Mouse (Mus musculus) neural tube, embryonic 11.5 days (tissue): ENCODE results near the gene Adamtsl2. TPM values are rescaled to one million over a fixed set of nuclear protein-coding genes. Genes with fewer than 3 reads are reported as not detected.

Experiments
- ATAC-seq: fragments of 200-750 bp; cut with Nextera tagmentation; 2 replicates; pipeline ENCODE4 v1.8.0; 2017; ENCODE audit warnings: moderate number of reproducible peaks, mild to moderate bottlenecking, moderate TSS enrichment, moderate library complexity; ENCODE audit not compliant: insufficient read depth, low FRiP score, low TSS enrichment
- DNase-seq: peaks from one replicate; pipeline ENCODE4 v3.0.0-alpha.2; 2015; ENCODE audit warnings: low spot score
- H3K27ac ChIP-seq: fragments of 300-500 bp; sonication (generic); 2 replicates; pipeline ENCODE4 v1.5.1; 2014; ENCODE audit warnings: low read depth, mild to moderate bottlenecking, low read length
- H3K27me3 ChIP-seq: fragments of 300-500 bp; sonication (generic); 2 replicates; pipeline ENCODE4 v1.6.1; 2014; ENCODE audit warnings: mild to moderate bottlenecking, low read length, mixed read lengths; ENCODE audit not compliant: control insufficient read depth, insufficient read depth
- H3K36me3 ChIP-seq: fragments of 300-500 bp; sonication (generic); 2 replicates; pipeline ENCODE4 v1.6.1; 2014; ENCODE audit warnings: mild to moderate bottlenecking, low read length, moderate library complexity, mixed read lengths; ENCODE audit not compliant: control insufficient read depth, insufficient read depth
- H3K4me1 ChIP-seq: fragments of 300-500 bp; sonication (generic); 2 replicates; pipeline ENCODE4 v1.6.1; 2014; ENCODE audit warnings: low read length, mixed read lengths; ENCODE audit not compliant: control insufficient read depth, insufficient read depth
- H3K4me2 ChIP-seq: fragments of 300-500 bp; sonication (generic); 2 replicates; pipeline ENCODE4 v1.6.1; 2014; ENCODE audit warnings: low read depth, mild to moderate bottlenecking, moderate library complexity
- H3K4me3 ChIP-seq: fragments of 300-500 bp; sonication (generic); 2 replicates; pipeline ENCODE4 v1.5.1; 2014; ENCODE audit warnings: low read depth, low read length
- H3K9ac ChIP-seq: fragments of 300-500 bp; sonication (generic); 2 replicates; pipeline ENCODE4 v1.6.1; 2014; ENCODE audit warnings: mild to moderate bottlenecking, low read length
- H3K9me3 ChIP-seq: fragments of 300-500 bp; sonication (generic); 2 replicates; pipeline ENCODE4 v1.6.1; 2016; ENCODE audit warnings: low read length; ENCODE audit not compliant: control insufficient read depth
- WGBS: fragments of 180-500 bp; shearing (Covaris S2); extraction: QIAGEN DNeasy Blood & Tissue Kit; methylation state at CpG from one replicate; pipeline ENCODE4 v1.1.7; 2014; 5-methylcytosine and 5-hydroxymethylcytosine counted together
- polyA plus RNA-seq: library from polyadenylated mRNA; unstranded; fragments of >200 nt; fragmentation: Nextera tagmentation; extraction: Ambion mirVana; gene quantifications from 2 replicates; pipeline ENCODE4 v1.2.1, GENCODE M21; 2014

The Adamtsl2 gene
- polyA plus RNA-seq, 1 experiment from 2014 or later = 7.2 TPM

- Histone ChIP-seq H3K4me3 (no peak overlapping the region), H3K27ac (no peak overlapping the region), H3K9ac (no peak overlapping the region), H3K9me3 (no peaks in the 10 kb centered on the region), H3K27me3 (no peaks in the 10 kb centered on the region), H3K36me3 (no peaks in the 10 kb centered on the region), H3K4me1 (0 out of 2 replicates have a peak, but pooled peaks cover 3% of the 10 kb centered on the region), H3K4me2 (no peak overlapping the region)
- WGBS = 92% methylated on average over 7 of the region's 7 CpGs
- no peak for DNase-seq
- no peak for ATAC-seq
These were observed 16.0 kb downstream of the Adamtsl2 start for GRCm38 (mm10) chr2:27095178-27095577.

GRCm38 (mm10) chr2:27096341-27096981 lies 17.3 kb downstream of the Adamtsl2 start:
- Histone ChIP-seq H3K27me3 (no peaks in the 10 kb centered on the region), H3K36me3 (no peaks in the 10 kb centered on the region), H3K4me2 (no peak overlapping the region), H3K9ac (no peak overlapping the region), H3K4me1 (0 out of 2 replicates have a peak, but pooled peaks cover 3% of the 10 kb centered on the region), H3K27ac (no peak overlapping the region), H3K4me3 (no peak overlapping the region), H3K9me3 (no peaks in the 10 kb centered on the region)
- DNase-seq (no peak), ATAC-seq (no peak)
- 68% methylated on average over 13 of the region's 13 CpGs for WGBS

- H3K9ac ChIP-seq = peak overlapping the region; percentile 4; the same call in 1 of the 2 replicates
- no peaks in the 10 kb centered on the region for H3K9me3 ChIP-seq
- H3K36me3 ChIP-seq = no peaks in the 10 kb centered on the region
- H3K4me2 ChIP-seq = no peak overlapping the region
- DNase-seq = no peak
- H3K4me3 ChIP-seq = no peak overlapping the region
- H3K27ac ChIP-seq = no peak overlapping the region
- no peaks in the 10 kb centered on the region for H3K27me3 ChIP-seq
- 0 out of 2 replicates have a peak, but pooled peaks cover 3% of the 10 kb centered on the region for H3K4me1 ChIP-seq
- WGBS = 58% methylated on average over 6 of the region's 6 CpGs
- no peak for ATAC-seq
These were observed 18.1 kb downstream of the Adamtsl2 start for GRCm38 (mm10) chr2:27097241-27097656.

GRCm38 (mm10) chr2:27097776-27098175 lies 18.6 kb downstream of the Adamtsl2 start:
- ATAC-seq = no peak

GRCm38 (mm10) chr2:27103554-27103953 lies 24.4 kb downstream of the Adamtsl2 start:
- Histone ChIP-seq H3K4me2 (no peak overlapping the region), H3K9me3 (no peaks in the 10 kb centered on the region), H3K9ac (no peak overlapping the region), H3K4me1 (no peaks in the 10 kb centered on the region), H3K4me3 (no peak overlapping the region), H3K27ac (no peak overlapping the region), H3K27me3 (no peaks in the 10 kb centered on the region), H3K36me3 (no peaks in the 10 kb centered on the region)
- WGBS = 67% methylated on average over 7 of the region's 7 CpGs
- ATAC-seq (no peak), DNase-seq (no peak)

More at GRCm38 (mm10) chr2:27097776-27098175, 18.6 kb downstream of the Adamtsl2 start:
- no peak overlapping the region for H3K4me3 ChIP-seq
- peak; percentile 53 for DNase-seq
- H3K36me3 ChIP-seq = no peaks in the 10 kb centered on the region
- no peaks in the 10 kb centered on the region for H3K9me3 ChIP-seq
- no peak overlapping the region for H3K4me2 ChIP-seq
- 0 out of 2 replicates have a peak, but pooled peaks cover 3% of the 10 kb centered on the region for H3K4me1 ChIP-seq
- H3K27ac ChIP-seq = no peak overlapping the region
- WGBS = 25% methylated on average over 6 of the region's 6 CpGs
- no peak overlapping the region for H3K9ac ChIP-seq
- no peaks in the 10 kb centered on the region for H3K27me3 ChIP-seq

- DNase-seq = no peak
These were observed 27.6 kb downstream of the Adamtsl2 start for GRCm38 (mm10) chr2:27106816-27107215.

GRCm38 (mm10) chr2:27108144-27108543 lies 29.0 kb downstream of the Adamtsl2 start:
- Histone ChIP-seq H3K9ac (no peak overlapping the region), H3K27me3 (no peaks in the 10 kb centered on the region), H3K36me3 (no peaks in the 10 kb centered on the region), H3K4me3 (no peak overlapping the region), H3K4me2 (no peak overlapping the region), H3K27ac (no peak overlapping the region), H3K4me1 (no peaks in the 10 kb centered on the region), H3K9me3 (no peaks in the 10 kb centered on the region)
- ATAC-seq = no peak
- DNase-seq = no peak
- WGBS = 63% methylated on average over 2 of the region's 2 CpGs

More at GRCm38 (mm10) chr2:27106816-27107215, 27.6 kb downstream of the Adamtsl2 start:
- H3K4me2 ChIP-seq = no peak overlapping the region
- ATAC-seq = no peak
- H3K9me3 ChIP-seq = no peaks in the 10 kb centered on the region
- 39% methylated on average over 3 of the region's 3 CpGs for WGBS
- no peaks in the 10 kb centered on the region for H3K36me3 ChIP-seq
- H3K27me3 ChIP-seq = no peaks in the 10 kb centered on the region
- H3K9ac ChIP-seq = no peak overlapping the region
- no peaks in the 10 kb centered on the region for H3K4me1 ChIP-seq
- H3K4me3 ChIP-seq = no peak overlapping the region
- H3K27ac ChIP-seq = no peak overlapping the region

GRCm38 (mm10) chr2:27109052-27109451 lies 29.9 kb downstream of the Adamtsl2 start:
- H3K4me1 ChIP-seq = no peaks in the 10 kb centered on the region
- WGBS = 86% methylated on average over 5 of the region's 5 CpGs
- no peaks in the 10 kb centered on the region for H3K9me3 ChIP-seq
- ATAC-seq (no peak), DNase-seq (no peak)
- no peak overlapping the region for H3K4me2 ChIP-seq
- no peaks in the 10 kb centered on the region for H3K36me3 ChIP-seq
- H3K27me3 ChIP-seq = no peaks in the 10 kb centered on the region
- no peak overlapping the region for H3K4me3 ChIP-seq
- H3K9ac ChIP-seq = no peak overlapping the region
- H3K27ac ChIP-seq = no peak overlapping the region

GRCm38 (mm10) chr2:27112585-27112984 lies 33.4 kb downstream of the Adamtsl2 start:
- Histone ChIP-seq H3K27ac (no peak overlapping the region), H3K36me3 (no peaks in the 10 kb centered on the region), H3K9me3 (no peaks in the 10 kb centered on the region), H3K4me2 (no peak overlapping the region), H3K4me1 (no peaks in the 10 kb centered on the region), H3K4me3 (no peak overlapping the region), H3K27me3 (no peaks in the 10 kb centered on the region), H3K9ac (no peak overlapping the region)
- no peak for DNase-seq
- WGBS = 84% methylated on average over 20 of the region's 20 CpGs
- no peak for ATAC-seq
